Mouse (Mus musculus) right cerebral cortex, postnatal 4 days (tissue): ENCODE results near the gene Pdzrn4.
A peak's percentile ranks its signal among the peaks of the same experiment; 100 is the strongest.
"Not testable (repeated sequence)": the region's sequence is repeated elsewhere in the genome, so short reads cannot be mapped to it uniquely, and the experiment has no call there.

Experiments
- DNase-seq: peaks from one replicate; pipeline ENCODE4 v3.0.0-alpha.2; 2022

The Pdzrn4 gene

DNA sequence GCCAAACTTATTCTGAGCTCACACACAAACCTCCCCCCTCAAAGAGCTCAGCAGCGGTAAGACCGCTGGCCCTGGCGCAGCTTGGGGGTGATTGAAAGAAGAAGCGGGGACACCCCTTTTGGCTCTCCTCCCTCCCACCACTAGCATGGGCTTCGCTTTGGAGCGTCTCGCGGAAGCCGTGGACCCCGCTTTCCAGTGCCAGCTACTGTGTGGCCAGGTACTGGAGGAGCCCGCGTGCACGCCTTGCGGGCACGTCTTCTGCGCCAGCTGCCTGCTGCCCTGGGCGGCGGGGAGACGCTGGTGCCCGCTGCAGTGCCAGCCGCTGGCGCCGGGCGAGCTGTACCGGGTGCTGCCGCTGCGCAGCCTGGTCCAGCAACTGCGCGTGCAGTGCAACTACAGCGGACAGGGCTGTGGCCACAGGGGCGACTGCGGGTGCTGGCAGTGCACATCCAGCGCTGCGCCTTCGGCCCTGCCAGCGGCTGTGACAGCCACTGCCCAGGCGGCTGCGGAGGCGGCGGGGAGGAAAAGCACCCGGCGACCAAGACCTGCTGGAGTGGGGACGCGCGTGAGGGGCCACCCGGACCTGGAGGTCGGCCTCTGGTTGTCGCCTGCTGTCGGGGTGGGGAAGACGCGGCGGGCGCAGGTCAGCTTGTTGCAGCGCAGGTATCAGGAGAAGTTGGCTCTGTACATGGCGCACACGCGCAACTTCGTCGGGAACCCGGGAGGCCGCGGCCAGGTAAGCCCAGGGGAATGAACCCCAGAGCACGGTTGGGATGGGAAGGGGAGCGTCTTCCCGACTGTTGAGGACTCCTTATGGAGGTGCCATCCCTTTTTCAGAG is at the start of gene Pdzrn4:
Gene Pdzrn4 (plus strand): TSS at position 112 of the 839 bp plus-strand sequence.
- DNase-seq, result peak; percentile 53

DNA sequence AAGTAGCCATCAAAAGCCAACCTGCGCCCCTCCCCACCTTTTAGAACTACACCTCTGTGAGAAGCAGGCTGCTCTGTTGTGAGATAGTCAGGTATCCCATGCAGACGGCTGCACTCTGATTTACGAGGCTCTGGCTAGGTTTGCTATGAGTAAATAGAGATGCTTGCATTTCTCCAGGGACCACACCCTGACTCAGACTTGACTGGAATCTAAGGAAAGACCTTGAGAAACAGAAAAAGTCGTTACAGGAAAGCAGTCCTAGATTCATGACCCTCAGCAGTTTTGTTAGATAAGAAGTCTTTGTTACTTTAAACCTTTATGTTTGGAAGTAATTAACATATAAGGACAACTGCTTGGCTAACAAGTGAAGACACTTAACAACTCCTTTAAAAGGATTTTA is 49.3 kb upstream of the Pdzrn4 start:
- DNase-seq, result no peak

DNA sequence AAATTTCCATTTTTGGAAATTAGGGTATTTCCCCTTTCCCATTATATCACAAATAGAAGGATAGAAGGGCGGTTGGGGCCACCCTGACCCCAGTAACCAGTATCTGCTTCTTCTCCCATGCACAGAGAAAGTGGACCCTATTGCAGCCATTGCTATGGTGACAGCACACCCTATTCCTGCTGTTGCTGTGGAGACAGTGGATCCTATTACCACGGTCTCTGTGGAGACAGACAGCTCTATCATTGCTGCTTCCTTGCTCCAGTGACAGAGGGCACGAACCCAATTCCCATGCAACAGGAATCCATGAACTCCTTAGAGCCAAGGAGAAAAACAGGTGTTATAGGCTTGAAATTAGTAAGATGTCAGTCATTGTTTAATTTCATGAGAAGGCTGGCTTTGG is 48.8 kb upstream of the Pdzrn4 start:
- DNase-seq, result no peak

DNA sequence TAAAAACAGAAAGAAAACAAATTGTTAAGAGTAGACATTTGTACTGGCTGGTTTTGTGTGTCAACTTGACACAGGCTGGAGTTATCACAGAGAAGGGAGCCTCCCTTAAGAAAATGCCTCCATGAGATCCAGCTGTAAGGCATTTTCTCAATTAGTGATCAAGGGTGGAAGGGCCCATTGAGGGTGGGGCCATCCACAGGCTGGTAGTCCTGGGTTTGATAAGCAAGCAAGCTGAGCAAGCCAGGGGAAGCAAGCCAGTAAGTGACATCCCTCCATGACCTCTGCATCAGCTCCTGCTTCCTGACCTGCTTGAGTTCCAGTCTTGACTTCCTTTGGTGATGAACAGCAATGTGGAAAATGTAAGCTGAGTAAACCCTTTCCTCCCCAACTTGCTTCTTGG is 48.2 kb upstream of the Pdzrn4 start:
- not testable (repeated sequence) for DNase-seq

DNA sequence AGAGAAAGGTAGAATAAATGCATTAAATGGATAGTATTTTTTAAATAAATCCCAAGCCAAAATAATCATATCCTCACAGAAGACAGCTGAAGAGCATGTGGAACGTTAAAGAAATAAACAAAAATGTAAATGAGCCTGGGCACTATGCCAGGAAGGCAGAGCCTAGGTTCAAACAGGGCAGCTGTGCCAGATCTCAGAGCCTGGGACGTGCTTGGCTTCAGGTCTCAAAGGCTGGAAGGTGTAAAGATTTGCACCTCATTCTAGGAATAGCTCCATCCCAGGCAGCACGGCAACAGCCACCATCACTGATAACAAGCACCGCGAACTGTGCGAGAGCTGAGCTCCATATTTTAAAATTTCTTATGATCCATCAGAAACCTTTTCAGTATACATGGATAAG is 32.5 kb upstream of the Pdzrn4 start:
- peak; percentile 20 for DNase-seq

DNA sequence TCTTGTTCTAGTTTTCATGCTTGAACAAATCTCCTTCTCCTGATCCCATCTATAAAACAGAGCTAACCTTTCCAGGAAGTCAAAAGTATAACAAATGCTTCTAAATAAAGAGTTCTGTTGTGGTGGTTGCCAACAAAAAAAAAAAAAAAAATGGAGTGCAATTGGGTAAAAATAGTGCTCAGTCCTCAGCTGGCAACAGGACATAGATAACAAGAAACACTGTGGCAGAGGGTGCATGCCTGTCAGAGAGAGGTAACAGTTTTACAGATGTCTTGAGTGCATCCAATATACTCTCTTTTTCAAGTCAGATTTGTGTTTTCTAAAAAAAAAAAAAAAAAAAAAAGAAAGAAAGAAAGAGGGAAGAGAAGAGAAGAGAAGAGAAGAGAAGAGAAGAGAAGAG is 32.1 kb upstream of the Pdzrn4 start:
- DNase-seq, result no peak

DNA sequence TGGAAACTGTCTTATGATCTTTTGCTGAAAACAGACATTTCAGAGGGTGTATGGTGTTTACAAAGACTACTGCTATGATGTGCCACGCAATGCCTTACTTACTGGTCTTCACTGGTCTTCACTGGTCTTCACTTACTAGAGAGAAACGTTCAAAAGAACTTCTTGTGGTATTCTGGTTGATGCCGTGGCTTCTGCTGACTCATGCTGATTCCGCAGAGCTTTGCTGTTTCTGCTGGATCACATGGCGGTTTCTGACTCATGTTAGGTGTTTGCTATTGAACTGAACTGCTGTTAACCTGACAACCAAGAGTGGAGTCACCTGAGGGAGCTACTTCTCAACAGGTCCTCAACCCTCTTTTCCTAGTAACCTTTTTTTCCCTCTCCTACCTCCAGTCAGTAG is 1.9 kb upstream of the Pdzrn4 start:
- no peak for DNase-seq

DNA sequence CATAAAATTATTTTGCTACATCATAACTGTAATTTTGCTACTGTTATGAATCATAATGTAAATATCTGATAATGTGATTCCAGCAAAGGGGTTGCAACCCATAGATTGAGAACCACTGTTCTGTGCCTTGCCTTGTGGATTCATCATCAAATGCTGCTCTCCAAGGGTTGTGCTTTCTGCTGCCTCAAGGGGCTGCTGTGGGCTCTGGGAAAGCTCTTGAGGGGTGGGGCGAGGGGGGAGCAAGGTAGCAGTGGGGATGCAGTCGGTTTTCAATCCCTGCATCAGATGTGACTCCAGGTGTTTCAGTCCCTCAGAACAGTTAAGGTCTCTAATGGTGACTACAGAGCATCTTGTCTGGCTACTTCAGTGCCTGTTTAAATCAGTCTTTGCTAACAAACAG is 2.1 kb downstream of the Pdzrn4 start:
- DNase-seq, result no peak

DNA sequence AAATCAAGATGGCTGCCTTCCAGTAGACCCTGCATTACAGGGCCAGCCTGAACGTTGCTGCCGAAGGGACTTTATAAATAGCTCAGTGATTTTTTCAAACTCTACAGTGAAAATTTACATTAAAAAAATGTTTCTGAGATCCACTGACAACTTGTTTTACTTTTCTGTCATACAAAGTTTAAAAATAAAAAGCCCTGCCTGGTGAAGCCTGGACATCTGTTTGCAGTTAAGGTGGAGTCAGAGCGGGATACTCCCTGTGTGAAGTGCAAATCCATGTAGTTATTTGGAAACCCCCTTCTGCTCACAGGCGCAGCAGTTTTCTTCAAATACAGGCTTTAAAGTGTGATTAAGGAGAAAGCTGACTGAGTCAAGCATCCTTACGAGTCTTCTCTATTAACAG is 2.6 kb downstream of the Pdzrn4 start:
- no peak for DNase-seq

DNA sequence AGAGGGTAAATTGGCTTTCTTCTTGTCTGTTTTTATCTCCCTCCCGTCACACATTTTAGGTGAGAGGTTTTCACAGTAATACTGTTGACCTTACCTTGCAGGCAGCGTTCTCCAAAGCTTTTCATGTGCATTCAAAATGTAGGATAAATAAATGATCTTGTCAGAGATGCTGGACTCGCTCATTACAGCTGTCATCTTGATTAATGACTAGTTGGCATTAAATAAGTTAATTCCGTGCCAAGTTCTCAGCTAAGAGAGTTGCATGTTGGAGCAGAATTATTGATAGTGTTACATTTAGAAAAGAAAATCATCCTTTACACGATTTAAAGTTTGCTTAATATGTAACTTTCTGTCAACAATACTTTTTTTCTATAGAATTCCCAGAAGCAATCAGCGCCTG is 4.9 kb downstream of the Pdzrn4 start:
- DNase-seq, result no peak

DNA sequence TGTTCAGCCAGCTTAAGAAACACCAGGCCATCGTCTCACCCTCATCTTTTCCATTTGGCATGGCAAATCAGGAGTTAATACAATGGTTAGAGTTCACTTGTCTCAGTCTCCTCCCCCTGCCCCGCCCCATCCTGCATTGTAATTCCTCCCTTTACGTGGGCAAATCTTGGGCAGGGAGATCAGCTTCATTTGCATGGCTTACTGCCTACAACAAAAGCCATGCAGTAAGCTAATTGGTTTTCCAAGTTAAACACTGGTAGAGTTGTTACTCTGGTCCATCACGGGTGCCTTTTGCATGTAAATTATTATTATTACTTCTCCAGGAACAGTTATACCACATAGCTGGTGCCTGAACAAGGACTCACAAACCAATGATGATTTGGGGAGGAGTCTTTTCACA is 18.6 kb downstream of the Pdzrn4 start:
- no peak for DNase-seq

DNA sequence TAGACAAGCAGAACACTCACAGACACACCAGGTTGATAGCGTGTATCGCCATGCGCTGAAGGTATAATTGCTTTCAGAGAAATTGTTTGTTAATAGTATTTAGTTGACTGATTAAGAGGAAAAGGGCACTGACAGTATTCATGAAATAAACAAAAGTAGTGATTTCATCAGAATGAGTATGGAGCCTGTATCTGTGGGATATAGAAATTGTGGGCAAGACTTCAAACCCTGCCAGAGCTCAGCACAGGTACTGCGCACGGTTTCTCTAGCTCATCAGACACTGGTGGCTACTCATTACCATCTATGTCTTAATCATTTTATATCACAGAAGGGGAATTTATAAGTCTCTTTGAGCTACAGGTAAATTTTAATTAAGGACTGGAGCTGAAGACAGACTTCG is 19.5 kb downstream of the Pdzrn4 start:
- DNase-seq, result no peak

DNA sequence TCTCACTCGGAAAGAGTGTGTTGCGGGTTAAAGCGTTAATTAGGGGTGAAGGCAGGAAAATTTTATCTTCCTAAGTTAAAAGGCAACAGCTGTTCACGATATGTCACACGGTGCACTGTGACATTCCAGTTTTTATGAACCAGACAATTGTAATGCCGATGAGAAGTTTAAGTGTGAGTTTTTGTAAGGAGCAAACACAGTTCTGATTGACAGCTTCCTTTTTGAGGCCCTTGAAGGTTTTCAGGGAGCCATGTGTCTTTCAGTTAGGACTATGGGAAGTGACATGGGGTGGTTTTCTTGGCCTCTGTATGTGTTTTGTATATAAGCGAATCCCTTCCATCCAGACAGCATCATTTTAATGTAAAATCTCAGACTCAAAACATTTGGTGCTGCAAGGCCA is 20.0 kb downstream of the Pdzrn4 start:
- DNase-seq, result no peak

DNA sequence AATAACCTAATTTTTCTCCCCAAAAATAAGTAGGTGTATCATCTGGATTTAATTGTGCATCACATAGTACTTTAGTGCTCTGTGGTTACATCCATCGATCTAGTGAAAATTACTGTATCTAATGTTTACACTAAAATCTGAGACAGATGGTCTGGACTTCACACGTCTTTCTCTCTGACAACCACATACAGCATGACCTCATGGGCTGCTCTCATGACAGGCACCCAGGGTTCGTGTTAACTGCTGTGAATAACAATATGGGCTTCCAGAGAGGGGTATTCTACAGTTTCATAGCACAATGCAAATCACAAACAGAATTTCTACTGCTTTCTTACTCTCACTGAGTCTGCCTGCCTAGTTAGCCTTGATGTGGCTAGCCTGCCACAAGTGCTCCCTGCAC is 20.4 kb downstream of the Pdzrn4 start:
- DNase-seq, result no peak

DNA sequence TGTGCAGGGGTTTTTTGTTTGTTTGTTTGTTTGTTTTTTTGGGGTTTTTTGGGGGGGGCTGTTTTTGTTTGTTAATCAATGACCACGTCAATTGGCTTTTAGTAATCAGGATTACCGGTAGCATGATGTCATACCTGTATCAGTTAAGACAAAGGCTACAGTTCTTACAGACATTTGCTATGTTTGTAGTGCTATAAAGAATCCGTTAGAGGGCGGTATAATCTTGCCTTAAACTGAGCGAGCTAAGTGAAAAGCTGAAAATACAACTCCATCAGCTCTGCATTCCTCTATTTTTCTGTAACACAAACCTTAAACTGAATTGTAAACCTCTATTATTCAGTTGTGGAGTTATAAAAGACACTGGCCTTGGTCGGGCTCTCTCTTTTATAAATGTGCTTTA is 37.9 kb downstream of the Pdzrn4 start:
- DNase-seq, result no peak

DNA sequence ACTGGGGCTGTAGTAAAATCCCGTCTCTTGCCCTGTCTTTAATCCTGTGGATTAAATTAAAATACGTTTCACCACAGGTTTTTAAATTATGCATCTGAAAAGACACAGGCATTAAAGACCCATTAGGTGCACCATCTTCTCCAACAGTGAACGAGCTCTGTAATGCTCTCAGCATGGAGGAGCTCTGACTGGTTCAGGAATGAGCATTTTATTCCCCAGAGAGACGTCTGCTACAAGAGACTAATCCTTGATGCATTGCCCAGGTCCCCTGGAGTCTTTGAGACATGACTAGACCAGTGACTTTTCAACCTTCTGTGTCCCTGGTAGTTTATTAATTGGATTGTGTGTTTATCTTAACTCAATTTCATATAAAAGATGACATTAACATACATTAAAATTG is 38.6 kb downstream of the Pdzrn4 start:
- DNase-seq, result no peak

DNA sequence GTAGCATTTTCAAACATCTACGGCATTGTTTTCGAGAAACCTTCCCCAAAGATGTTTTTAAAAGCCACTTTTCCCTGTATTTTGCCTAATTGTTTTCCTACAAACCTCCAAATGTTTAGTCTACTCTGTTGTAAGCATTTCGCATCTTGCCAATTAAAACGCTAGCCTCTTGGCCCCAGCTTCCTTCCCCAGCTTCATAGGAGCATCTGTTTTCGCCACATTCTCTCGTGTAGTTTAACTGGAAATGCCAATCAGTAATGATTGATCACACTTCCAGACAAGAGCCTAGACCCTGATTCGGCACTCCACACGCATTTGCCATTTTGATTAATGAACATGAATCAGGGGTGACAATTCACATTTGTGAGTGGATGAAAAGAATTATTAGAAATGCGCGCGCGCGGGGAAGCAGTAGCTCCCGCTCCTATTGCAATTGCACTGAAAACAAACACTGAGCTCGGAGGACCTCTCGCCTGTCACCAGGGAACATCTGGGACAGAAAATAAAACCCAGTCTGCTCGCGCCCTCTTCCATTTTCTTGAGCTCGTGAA is 45.0 kb downstream of the Pdzrn4 start:
- DNase-seq, result no peak

DNA sequence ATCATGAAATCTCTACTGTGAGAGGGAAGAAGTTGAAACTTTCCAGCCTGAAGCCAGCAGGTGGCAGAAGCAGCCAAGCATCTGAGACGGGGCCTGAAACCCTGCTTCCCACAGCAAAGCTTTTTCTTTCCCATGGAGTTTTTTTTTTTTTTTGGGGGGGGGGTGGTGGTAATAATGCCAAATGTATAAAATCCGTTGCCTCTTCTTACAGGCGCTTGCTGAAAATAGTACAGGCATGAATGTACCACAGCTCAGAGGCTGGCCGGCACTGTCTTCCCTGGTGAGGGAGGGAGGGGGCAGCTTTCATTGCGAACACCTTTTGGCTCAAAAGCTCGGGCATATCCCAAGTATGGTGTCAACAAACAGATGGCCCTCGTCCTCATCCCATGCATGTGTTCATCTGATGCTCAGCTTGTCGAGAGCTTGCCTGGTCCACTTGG is 51.0 kb downstream of the Pdzrn4 start:
- peak; percentile 71 for DNase-seq

DNA sequence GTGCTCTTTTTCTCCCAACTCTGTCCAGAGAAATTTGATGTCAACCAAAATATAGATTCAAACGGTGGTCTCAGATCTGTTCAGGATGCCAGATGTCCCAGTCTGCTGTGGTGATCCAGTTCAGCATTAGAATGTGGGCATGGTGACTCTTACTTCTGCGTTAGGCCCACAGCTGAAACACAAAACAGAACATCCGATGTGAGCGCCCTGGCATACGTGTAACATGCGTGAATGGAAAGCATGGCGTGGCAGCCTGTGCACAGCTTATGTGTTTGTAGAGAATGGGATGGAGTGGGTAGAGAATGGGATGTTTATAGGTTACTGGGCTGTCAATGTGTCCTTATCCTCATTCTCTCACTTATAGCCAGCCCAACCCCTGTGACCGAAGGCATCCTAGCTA is 52.4 kb downstream of the Pdzrn4 start:
- DNase-seq, result no peak

DNA sequence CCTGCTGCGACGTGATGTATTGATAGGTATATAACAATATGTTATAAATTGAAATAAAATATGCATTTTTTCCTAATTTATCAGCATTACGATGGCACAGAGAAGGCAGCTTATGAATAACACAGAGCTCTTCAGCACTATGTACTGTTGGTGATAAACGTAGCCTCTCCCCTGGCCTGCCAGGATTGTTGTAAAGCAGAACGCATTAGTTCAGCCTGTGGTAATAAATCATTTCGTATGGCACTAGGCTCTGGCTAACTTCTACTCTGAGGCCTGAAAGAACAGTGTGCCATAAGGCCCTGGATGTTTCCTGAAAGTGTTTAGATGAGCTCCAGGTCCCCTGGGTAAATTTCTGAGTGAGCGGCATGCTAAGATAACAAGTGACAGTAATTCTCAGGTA is 55.9 kb downstream of the Pdzrn4 start:
- no peak for DNase-seq

DNA sequence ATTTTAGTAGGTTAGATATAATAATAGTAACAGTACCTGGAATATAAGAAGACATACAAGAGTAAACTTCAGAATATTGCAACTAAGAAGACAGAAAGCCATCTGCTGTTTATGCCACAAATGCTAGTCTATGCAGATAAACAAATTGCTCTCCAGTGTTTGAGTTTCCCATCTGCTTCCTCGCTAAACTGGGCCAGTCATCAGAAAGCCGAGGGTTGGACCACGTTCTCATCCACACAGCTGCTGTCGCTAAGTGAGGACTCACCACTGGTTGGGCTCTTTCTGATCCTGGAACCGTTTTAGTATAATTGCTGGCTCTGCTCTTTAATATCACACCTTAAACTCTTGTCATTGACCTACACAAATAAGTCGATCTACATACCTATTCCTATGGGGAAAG is 85.5 kb downstream of the Pdzrn4 start:
- no peak for DNase-seq

DNA sequence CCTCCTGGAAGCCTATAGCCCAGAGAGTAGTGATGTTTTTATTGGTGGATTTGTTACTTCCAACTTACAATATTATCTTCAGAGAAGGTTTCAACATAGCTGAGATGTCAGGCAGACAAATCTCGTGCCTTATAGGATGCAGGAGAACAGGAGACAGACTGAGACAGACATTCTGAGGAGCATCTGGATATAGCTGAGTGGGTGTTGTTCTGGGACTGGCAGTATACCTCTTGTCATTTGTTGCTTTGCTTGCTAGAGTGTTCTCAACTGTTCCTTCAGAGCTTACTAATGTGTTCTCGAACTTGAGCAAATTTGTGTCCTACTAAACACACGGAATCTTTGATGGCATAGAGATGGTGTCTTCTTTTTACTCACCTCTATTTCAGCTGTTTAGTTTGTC is 94.7 kb downstream of the Pdzrn4 start:
- DNase-seq, result no peak

DNA sequence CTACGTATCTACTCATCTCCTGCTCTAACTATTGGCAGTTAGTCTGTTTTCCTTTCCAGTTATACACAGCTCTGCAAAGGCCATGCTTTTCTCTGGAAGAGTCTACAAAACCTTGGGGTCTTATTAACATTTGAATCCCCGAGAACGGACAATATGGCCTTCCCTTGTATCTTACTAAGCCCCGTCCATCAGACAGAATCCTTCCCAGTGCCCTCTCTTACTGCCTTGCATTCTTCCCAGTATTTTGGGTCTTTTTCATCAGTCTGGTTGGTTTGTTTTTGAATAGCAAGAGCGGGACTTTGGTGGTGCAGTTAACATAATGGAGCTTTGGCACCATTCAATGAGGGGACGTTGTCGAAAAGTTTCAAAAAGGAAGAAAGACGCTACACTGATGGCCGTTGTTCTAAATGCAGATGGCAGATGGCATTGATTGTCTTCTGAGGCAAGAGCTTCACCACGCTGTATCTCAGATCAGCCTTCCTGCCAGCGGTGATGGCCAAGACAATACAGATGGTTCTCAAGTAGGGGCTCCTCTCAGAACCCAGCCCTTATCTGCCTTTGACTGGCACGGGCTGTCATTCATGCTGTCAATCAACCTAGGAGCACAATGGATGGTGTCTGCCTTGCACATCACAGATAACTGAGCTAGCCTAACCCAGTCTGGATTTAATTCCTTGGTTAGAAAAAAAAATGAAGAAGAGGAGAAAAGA is 98.9 kb downstream of the Pdzrn4 start:
- no peak for DNase-seq

DNA sequence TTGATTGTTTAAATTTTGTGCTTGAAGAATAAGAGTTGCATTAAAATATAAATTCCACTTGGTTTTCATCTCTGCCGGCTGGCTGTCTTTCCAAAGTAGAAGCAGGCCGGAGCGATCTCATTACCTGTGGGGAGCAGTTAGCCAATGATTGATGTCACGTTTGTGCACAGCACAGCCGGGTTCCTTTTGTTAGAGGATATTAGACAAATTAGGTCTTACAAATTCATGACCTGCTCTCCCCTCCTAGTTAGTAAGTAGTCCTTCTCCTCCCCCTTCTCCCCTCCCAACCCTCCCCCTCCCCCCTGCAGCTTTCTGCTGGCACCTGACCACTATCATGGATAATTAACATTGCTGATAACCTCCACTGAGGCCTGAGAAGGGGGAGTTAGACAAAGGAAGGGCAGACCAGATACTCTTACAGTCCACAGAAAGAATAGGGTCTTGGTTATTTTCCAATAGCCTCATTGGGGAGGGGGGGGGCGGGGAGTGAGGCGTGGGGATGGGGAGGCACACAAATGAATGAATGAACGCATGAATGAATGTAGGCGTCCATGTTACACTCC is 103.7 kb downstream of the Pdzrn4 start:
- no peak for DNase-seq
